ENCODE assay signal across 12 mouse cellular contexts in the genomic region with DNA sequence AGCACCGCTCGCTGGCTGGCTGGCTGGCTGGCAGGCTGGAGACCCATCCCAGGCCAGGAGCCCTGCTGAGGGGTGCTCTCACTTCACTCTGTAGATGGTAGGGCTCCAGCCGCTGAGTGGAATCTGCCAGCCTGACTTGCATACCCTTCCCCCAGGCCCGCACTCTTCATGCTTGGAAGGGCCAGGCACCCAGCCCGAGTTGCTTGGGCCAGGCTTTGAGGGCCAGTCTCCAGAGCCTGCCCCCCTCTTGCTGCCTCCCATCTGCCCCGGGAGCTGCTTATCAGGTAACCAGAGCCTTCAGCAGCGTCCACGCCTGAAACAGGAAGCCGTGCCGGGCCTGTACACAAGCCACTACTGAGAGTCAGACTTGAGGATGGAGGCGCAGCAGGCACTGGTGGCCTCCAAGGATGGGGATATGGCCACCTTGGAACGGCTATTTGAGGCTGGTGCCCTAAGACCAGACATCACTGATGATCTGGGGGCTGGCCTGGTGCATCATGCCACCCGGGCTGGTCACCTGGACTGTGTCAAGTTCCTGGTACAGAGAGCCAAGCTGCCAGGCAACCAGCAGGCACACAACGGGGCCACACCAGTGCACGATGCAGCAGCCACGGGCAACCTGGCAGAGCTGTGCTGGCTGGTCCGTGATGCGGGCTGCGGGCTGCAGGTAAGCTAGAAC. TPM values are rescaled to one million over a fixed set of nuclear protein-coding genes. Genes with fewer than 3 reads are reported as not detected.
DNase-seq lines count a peak whose midpoint lies in the region; ATAC-seq and TF ChIP-seq lines count a peak whose summit lies in the region.
"Had no signal": no experiment of that assay in that cellular context is flagged by ENCODE, and none has a peak within 500 bp of the region (broad histone marks: within the 10 kb centered on the region; RNA-seq: fewer than 3 reads in every experiment).

Espnl (plus strand) TSS at position 316 of the 679 bp plus-strand sequence.

- no peaks in the 10 kb centered on the region for H3K9me3 ChIP-seq in embryonic facial prominence, embryonic 10.5 days
- H3K9me3 ChIP-seq in kidney, embryonic 15.5 days (replicated peaks) = no peaks in the 10 kb centered on the region
- H3K9me3 ChIP-seq in forebrain, embryonic 15.5 days = no peaks in the 10 kb centered on the region
- H3K9me3 ChIP-seq in forebrain, embryonic 14.5 days (replicated peaks; ENCODE audit: control insufficient read depth, low read length) = no peaks in the 10 kb centered on the region
- H3K9me3 ChIP-seq: embryonic facial prominence, embryonic 15.5 days had no signal

- H3K27ac ChIP-seq in embryonic facial prominence, embryonic 10.5 days (replicated peaks) = peak within 1 kb of the TSS; percentile 8; the same call in 1 of the 2 replicates
- 0 out of 2 replicates have a peak within 1 kb of the TSS, but pooled peaks have one; percentile 3 for H3K27ac ChIP-seq in kidney, embryonic 15.5 days
- H3K27ac ChIP-seq in forebrain, embryonic 15.5 days (replicated peaks) = no peak within 1 kb of the TSS
- no peak within 1 kb of the TSS for H3K27ac ChIP-seq in forebrain, embryonic 14.5 days (ENCODE audit: low read depth, low read length)
- H3K27ac ChIP-seq: embryonic facial prominence, embryonic 15.5 days; macrophage had no signal

- WGBS in embryonic facial prominence, embryonic 10.5 days = 67% methylated on average over 19 of the region's 19 CpGs
- 56% methylated on average over 19 of the region's 19 CpGs for WGBS in kidney, embryonic 15.5 days
- 83% methylated on average over 19 of the region's 19 CpGs for WGBS in forebrain, embryonic 15.5 days
- WGBS in forebrain, embryonic 14.5 days = 80% methylated on average over 19 of the region's 19 CpGs

- no peak within 1 kb of the TSS for H3K4me2 ChIP-seq in kidney, embryonic 15.5 days
- no peak within 1 kb of the TSS for H3K4me2 ChIP-seq in myocyte (ENCODE audit: low read depth)
- H3K4me2 ChIP-seq in forebrain, embryonic 15.5 days (replicated peaks) = no peak within 1 kb of the TSS
- H3K4me2 ChIP-seq in forebrain, embryonic 14.5 days (ENCODE audit: low read length) = no peak within 1 kb of the TSS
- H3K4me2 ChIP-seq: embryonic facial prominence, embryonic 15.5 days had no signal

- no peaks in the 10 kb centered on the region for H3K27me3 ChIP-seq in embryonic facial prominence, embryonic 10.5 days (replicated peaks; ENCODE audit: low read depth, poor library complexity, severe bottlenecking)
- no peaks in the 10 kb centered on the region for H3K27me3 ChIP-seq in kidney, embryonic 15.5 days
- H3K27me3 ChIP-seq in myocyte (ENCODE audit: control insufficient read depth, insufficient read depth, insufficient read length) = no peaks in the 10 kb centered on the region
- no peaks in the 10 kb centered on the region for H3K27me3 ChIP-seq in forebrain, embryonic 15.5 days
- H3K27me3 ChIP-seq in forebrain, embryonic 14.5 days (replicated peaks; ENCODE audit: control insufficient read depth, insufficient read depth, low read length) = no peaks in the 10 kb centered on the region
- H3K27me3 ChIP-seq: CH12.LX; embryonic facial prominence, embryonic 15.5 days had no signal

- H3ac ChIP-seq in myocyte (ENCODE audit: control insufficient read depth, insufficient read length) = no peak within 1 kb of the TSS

- ATAC-seq in kidney, embryonic 15.5 days (replicated peaks; ENCODE audit: low FRiP score) = peak; percentile 68
- ATAC-seq in forebrain, embryonic 15.5 days (replicated peaks) = no peak
- ATAC-seq in forebrain, embryonic 14.5 days = no peak

- peak; percentile 23 for DNase-seq in kidney, adult 18-20 months
- DNase-seq in kidney, adult 8-10 months = no peak
- DNase-seq in embryonic facial prominence, embryonic 10.5 days (ENCODE audit: low spot score) = no peak
- no peak for DNase-seq in forebrain, embryonic 14.5 days (ENCODE audit: low spot score)
- DNase-seq in lung, adult 18-20 months = no peak
- DNase-seq: gastrocnemius, postnatal 25 days had no signal

- no peak within 1 kb of the TSS for H3K4me3 ChIP-seq in embryonic facial prominence, embryonic 10.5 days
- H3K4me3 ChIP-seq in kidney, embryonic 15.5 days (replicated peaks) = no peak within 1 kb of the TSS
- H3K4me3 ChIP-seq in myocyte = no peak within 1 kb of the TSS
- no peak within 1 kb of the TSS for H3K4me3 ChIP-seq in forebrain, embryonic 15.5 days
- H3K4me3 ChIP-seq in forebrain, embryonic 14.5 days (ENCODE audit: low read depth, low read length) = no peak within 1 kb of the TSS
- H3K4me3 ChIP-seq: embryonic facial prominence, embryonic 15.5 days had no signal

- TF ChIP-seq POLR2A in myocyte (IDR thresholded peaks at IDR 0.05; ENCODE audit: insufficient read length, low read depth) = no peak

- H3K9ac ChIP-seq in kidney, embryonic 15.5 days = no peak within 1 kb of the TSS
- H3K9ac ChIP-seq in forebrain, embryonic 15.5 days (replicated peaks) = no peak within 1 kb of the TSS
- H3K9ac ChIP-seq in forebrain, embryonic 14.5 days (ENCODE audit: low read length) = no peak within 1 kb of the TSS
- H3K9ac ChIP-seq: embryonic facial prominence, embryonic 15.5 days had no signal

- H3K79me2 ChIP-seq in myocyte (ENCODE audit: control insufficient read depth, insufficient read depth) = no peaks in the 10 kb centered on the region

- no peaks in the 10 kb centered on the region; the same call in 1 of the 2 replicates for H3K36me3 ChIP-seq in embryonic facial prominence, embryonic 10.5 days (replicated peaks)
- H3K36me3 ChIP-seq in kidney, embryonic 15.5 days = no peaks in the 10 kb centered on the region
- no peaks in the 10 kb centered on the region for H3K36me3 ChIP-seq in myocyte (ENCODE audit: control insufficient read depth, insufficient read depth)
- H3K36me3 ChIP-seq in forebrain, embryonic 15.5 days = no peaks in the 10 kb centered on the region
- no peaks in the 10 kb centered on the region for H3K36me3 ChIP-seq in forebrain, embryonic 14.5 days (ENCODE audit: control insufficient read depth, insufficient read depth, low read length)
- H3K36me3 ChIP-seq: embryonic facial prominence, embryonic 15.5 days had no signal

- H3K4me1 ChIP-seq in embryonic facial prominence, embryonic 10.5 days = peaks cover 26% of the 10 kb centered on the region
- H3K4me1 ChIP-seq in kidney, embryonic 15.5 days = peaks cover 9% of the 10 kb centered on the region
- no peaks in the 10 kb centered on the region for H3K4me1 ChIP-seq in forebrain, embryonic 15.5 days
- no peaks in the 10 kb centered on the region for H3K4me1 ChIP-seq in forebrain, embryonic 14.5 days (ENCODE audit: control insufficient read depth, insufficient read depth, low read length)

TF ChIP-seq in myocyte, 11 proteins besides CTCF, POLR2A, EP300 and RAD21:
- TF ChIP-seq MYOG (IDR thresholded peaks at IDR 0.05; ENCODE audit: control insufficient read depth in 1 of 3, insufficient read depth in 1 of 3, insufficient read length in 2 of 3, low read depth in 2 of 3) = no peak
- no peak for TF ChIP-seq TCF3 (IDR thresholded peaks at IDR 0.05; ENCODE audit: insufficient read length, low read depth)
- TF ChIP-seq REST (IDR thresholded peaks at IDR 0.05; ENCODE audit: insufficient read depth, insufficient read length) = no peak
- TF ChIP-seq TCF12 (IDR thresholded peaks at IDR 0.05; ENCODE audit: insufficient read depth, poor library complexity, severe bottlenecking) = no peak
- peak; percentile 58 for TF ChIP-seq POLR2AphosphoS2 (IDR thresholded peaks at IDR 0.05; ENCODE audit: insufficient read length, low read depth)
- TF ChIP-seq E2F4 (IDR thresholded peaks at IDR 0.05; ENCODE audit: insufficient read depth) = no peak
TF ChIP-seq in myocyte: peak in this region for 1.

RNA-seq across cellular contexts. Expression of gene Espnl, which starts in this region (rescaled TPM):
- polyA plus RNA-seq in embryonic facial prominence, embryonic 10.5 days (2016; fragmentation: Nextera tagmentation; extraction: Ambion mirVana) = 0.05 and 0.09 TPM in 2 replicates
- polyA plus RNA-seq in kidney, embryonic 15.5 days (2015; fragmentation: Nextera tagmentation; extraction: Ambion mirVana) = 0.06 and 0.10 TPM in 2 replicates
- polyA plus RNA-seq in myocyte (2012; fragmentation: generic; extraction: Trizol) = 0.12 TPM
- polyA plus RNA-seq in forebrain, embryonic 15.5 days (2015; fragmentation: Nextera tagmentation; extraction: Ambion mirVana) = 0.06 and 0.10 TPM in 2 replicates
- 0.08 and 0.09 TPM in 2 replicates for polyA plus RNA-seq in forebrain, embryonic 14.5 days (2014; fragmentation: Nextera tagmentation; extraction: Ambion mirVana)
- polyA plus RNA-seq: macrophage had no signal

Comparison
In these comparisons a context has a peak if more than half of its experiments do, and no peak if none do; other contexts are left out.
1. Peak in ATAC-seq and H3K27ac ChIP-seq in kidney, embryonic 15.5 days; RNA of the gene not detected or under 1 TPM.